Mouse (Mus musculus): ENCODE measurements around the gene Olfr706.

DNA sequence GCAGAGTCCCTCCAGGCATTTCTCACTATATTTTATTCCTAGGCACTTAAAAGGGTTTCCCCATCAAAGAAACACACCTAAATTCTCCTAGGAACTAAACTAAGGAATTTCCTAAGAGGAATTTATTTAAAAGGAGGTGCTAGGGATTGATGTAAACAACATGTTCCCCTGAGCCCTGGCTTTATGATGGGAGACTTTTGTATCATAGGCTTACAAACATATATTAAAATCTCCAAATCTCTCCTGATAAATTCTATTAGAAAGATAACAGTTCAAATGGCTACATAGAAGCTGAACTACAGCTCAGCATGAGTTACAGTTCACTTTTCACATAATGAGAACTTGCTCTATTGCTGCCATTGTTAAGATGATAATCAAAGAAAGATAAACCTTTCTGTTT lies 54.2 kb downstream of the Olfr706 start, which contains the start of gene Olfr702:
- no peak for TF ChIP-seq POLR2A (IDR thresholded peaks at IDR 0.05; ENCODE audit: low read depth, low read length)
- no peak for TF ChIP-seq CTCF (conservative IDR thresholded peaks at IDR 0.05; ENCODE audit: insufficient read depth, insufficient read length, low read depth, low read length)

Data from kidney, adult 2 months (tissue).